Mouse (Mus musculus) kidney, embryonic 14.5 days (tissue): Measurements from ENCODE around the gene Olfr691. TPM values are rescaled to one million over a fixed set of nuclear protein-coding genes. Genes with fewer than 3 reads are reported as not detected.

Source experiments
- ATAC-seq: fragments of 200-750 bp; cut with Nextera tagmentation; 2 replicates; pipeline ENCODE4 v1.8.0; 2017; ENCODE audit warnings: moderate number of reproducible peaks, mild to moderate bottlenecking, moderate TSS enrichment, moderate library complexity; ENCODE audit not compliant: low FRiP score, low TSS enrichment
- H3K27ac ChIP-seq: fragments of 300-500 bp; sonication (generic); 2 replicates; pipeline ENCODE4 v1.5.1; 2014; ENCODE audit warnings: low read depth, mild to moderate bottlenecking, low read length, moderate library complexity, mixed read lengths
- H3K27me3 ChIP-seq: fragments of 300-500 bp; sonication (generic); 2 replicates; pipeline ENCODE4 v1.6.1; 2014; ENCODE audit warnings: mild to moderate bottlenecking, low read length; ENCODE audit not compliant: control insufficient read depth, insufficient read depth
- H3K36me3 ChIP-seq: fragments of 300-500 bp; sonication (generic); 2 replicates; pipeline ENCODE4 v1.6.1; 2014; ENCODE audit warnings: low read length, mixed read lengths; ENCODE audit not compliant: control insufficient read depth, insufficient read depth
- H3K4me1 ChIP-seq: fragments of 300-500 bp; sonication (generic); 2 replicates; pipeline ENCODE4 v1.6.1; 2014; ENCODE audit warnings: low read length, mixed read lengths; ENCODE audit not compliant: control insufficient read depth, insufficient read depth
- H3K4me2 ChIP-seq: fragments of 300-500 bp; sonication (generic); replicated peaks from 2 replicates; pipeline ENCODE4 v1.6.1; 2014; ENCODE audit warnings: low read depth, mild to moderate bottlenecking, low read length
- H3K4me3 ChIP-seq: fragments of 300-500 bp; sonication (generic); 2 replicates; pipeline ENCODE4 v1.5.1; 2014; ENCODE audit warnings: mild to moderate bottlenecking, low read length
- H3K9ac ChIP-seq: fragments of 300-500 bp; sonication (generic); 2 replicates; pipeline ENCODE4 v1.6.1; 2014; ENCODE audit warnings: low read depth, mild to moderate bottlenecking, low read length, moderate library complexity
- H3K9me3 ChIP-seq: fragments of 300-500 bp; sonication (generic); 2 replicates; pipeline ENCODE4 v1.6.1; 2016; ENCODE audit warnings: low read length; ENCODE audit not compliant: control insufficient read depth
- WGBS: fragments of 180-500 bp; shearing (Covaris S2); extraction: QIAGEN DNeasy Blood & Tissue Kit; methylation state at CpG from one replicate; pipeline ENCODE4 v1.1.7; 2014; 5-methylcytosine and 5-hydroxymethylcytosine counted together
- polyA plus RNA-seq: library from polyadenylated mRNA; unstranded; fragments of >200 nt; fragmentation: Nextera tagmentation; extraction: Ambion mirVana; gene quantifications from 2 replicates; pipeline ENCODE4 v1.2.1, GENCODE M21; 2014

Gene Olfr691
- polyA plus RNA-seq, 1 experiment from 2014 or later, result not detected

DNA sequence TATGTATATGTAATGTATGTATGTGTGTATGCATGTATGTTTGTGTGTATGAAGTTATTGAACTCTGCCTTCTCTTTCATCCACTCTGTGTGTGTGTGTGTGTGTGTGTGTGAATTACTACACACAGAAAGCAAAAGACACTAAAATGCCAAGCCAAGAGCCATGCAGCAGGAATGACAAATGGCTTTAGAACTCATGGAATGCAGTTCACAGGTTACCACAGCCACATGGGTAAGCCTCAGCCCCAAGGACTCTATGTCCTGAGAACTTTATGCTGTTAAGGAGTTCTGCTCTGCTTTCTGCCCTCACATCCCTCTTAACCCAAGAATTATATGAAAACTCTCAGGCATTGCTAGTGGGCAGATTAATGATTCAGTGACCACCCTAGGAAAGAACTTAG, 52.0 kb downstream of the Olfr691 start:
- Histone ChIP-seq H3K4me3 (no peak overlapping the region), H3K27ac (no peak overlapping the region), H3K36me3 (no peaks in the 10 kb centered on the region), H3K9me3 (no peaks in the 10 kb centered on the region), H3K9ac (no peak overlapping the region), H3K27me3 (no peaks in the 10 kb centered on the region), H3K4me2 (no peak overlapping the region), H3K4me1 (no peaks in the 10 kb centered on the region)
- ATAC-seq, result no peak

DNA sequence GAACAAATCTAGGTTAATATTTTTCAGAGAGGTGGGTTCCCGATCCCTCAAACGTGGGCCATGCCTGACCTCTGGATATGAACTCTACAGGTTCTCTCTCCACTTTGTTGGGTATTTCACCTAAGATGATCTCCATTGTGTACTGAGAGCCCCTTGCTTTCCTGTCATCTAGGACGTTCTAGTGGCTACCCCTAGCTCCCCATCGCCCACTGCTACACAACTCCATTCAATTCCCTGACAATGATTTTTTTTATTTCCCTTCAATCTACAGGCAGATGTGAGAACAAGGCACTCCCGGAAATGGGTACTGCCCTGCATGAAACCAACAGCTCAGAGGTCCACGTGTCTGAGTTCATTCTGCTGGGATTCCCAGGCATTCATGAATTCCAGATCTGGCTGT, 54.3 kb downstream of the Olfr691 start, which contains the start of gene Olfr688:
Gene Olfr688, plus strand, starts transcription at position 301 of the 400 bp plus-strand sequence.
- no peak within 1 kb of the TSS for H3K27ac ChIP-seq
- H3K4me1 ChIP-seq, result no peaks in the 10 kb centered on the region
- H3K9me3 ChIP-seq, result no peaks in the 10 kb centered on the region
- H3K9ac ChIP-seq, result no peak within 1 kb of the TSS
- 81% methylated on average over 6 of the region's 6 CpGs for WGBS
- H3K4me3 ChIP-seq, result no peak within 1 kb of the TSS
- no peak for ATAC-seq
- H3K36me3 ChIP-seq, result no peaks in the 10 kb centered on the region
- H3K27me3 ChIP-seq, result no peaks in the 10 kb centered on the region
- no peak within 1 kb of the TSS for H3K4me2 ChIP-seq

Other genes starting within 250 kb of the Olfr691 start
- gene Olfr680-ps1, start 249.5 kb downstream of the Olfr691 start, polyA plus RNA-seq, result not detected in 2 replicates
- gene Olfr681, start 225.4 kb downstream of the Olfr691 start, polyA plus RNA-seq, result not detected in 2 replicates
- gene Olfr683, start 195.3 kb downstream of the Olfr691 start, polyA plus RNA-seq, result not detected in 2 replicates
- gene Olfr684, start 178.6 kb downstream of the Olfr691 start, polyA plus RNA-seq, result not detected in 2 replicates
- not detected in 2 replicates for gene Olfr685, start 156.3 kb downstream of the Olfr691 start, polyA plus RNA-seq
- gene Olfr686, start 134.8 kb downstream of the Olfr691 start, polyA plus RNA-seq, result not detected in 2 replicates
- gene Olfr688, start 54.2 kb downstream of the Olfr691 start, polyA plus RNA-seq, result not detected in 2 replicates
- not detected in 2 replicates for gene Olfr689, start 31.1 kb downstream of the Olfr691 start, polyA plus RNA-seq
- not detected in 2 replicates for gene Olfr690, start 8.2 kb downstream of the Olfr691 start, polyA plus RNA-seq
- gene Olfr692, start 26.0 kb upstream of the Olfr691 start, polyA plus RNA-seq, result not detected in 2 replicates
- not detected in 2 replicates for gene Gm5901, start 32.8 kb upstream of the Olfr691 start, polyA plus RNA-seq
- 30.9 and 43.6 TPM in 2 replicates for gene Fam160a2, start 57.8 kb upstream of the Olfr691 start, polyA plus RNA-seq
- not detected in 2 replicates for gene Cnga4, start 62.3 kb upstream of the Olfr691 start, polyA plus RNA-seq
- 0.56 and 0.58 TPM in 2 replicates for gene Cckbr, start 83.5 kb upstream of the Olfr691 start, polyA plus RNA-seq
- gene Cavin3, start 140.0 kb upstream of the Olfr691 start, polyA plus RNA-seq, result 48.0 and 55.0 TPM in 2 replicates
- gene Smpd1, start 212.1 kb upstream of the Olfr691 start, polyA plus RNA-seq, result 35.2 and 45.7 TPM in 2 replicates
- gene Apbb1, start 239.4 kb upstream of the Olfr691 start, polyA plus RNA-seq, result 40.1 and 43.0 TPM in 2 replicates